Mouse (Mus musculus) lung, embryonic 16.5 days (tissue): ENCODE measurements around the gene Commd6. TPM values are rescaled to one million over a fixed set of nuclear protein-coding genes. Genes with fewer than 3 reads are reported as not detected.
"Not testable (repeated sequence)": the region's sequence is repeated elsewhere in the genome, so short reads cannot be mapped to it uniquely, and the experiment has no call there.

ENCODE experiments used
- ATAC-seq: fragments of 200-750 bp; cut with Nextera tagmentation; 2 replicates; pipeline ENCODE4 v1.8.0; 2017; ENCODE audit warnings: low read depth, mild to moderate bottlenecking, moderate library complexity
- H3K27ac ChIP-seq: fragments of 300-500 bp; sonication (generic); 2 replicates; pipeline ENCODE4 v1.5.1; 2014; ENCODE audit warnings: mild to moderate bottlenecking, control low read depth, low read length
- H3K27me3 ChIP-seq: fragments of 300-500 bp; sonication (generic); 2 replicates; pipeline ENCODE4 v1.6.1; 2014; ENCODE audit warnings: low read depth, low read length, mixed read lengths; ENCODE audit not compliant: control insufficient read depth, insufficient read depth
- H3K36me3 ChIP-seq: fragments of 300-500 bp; sonication (generic); 2 replicates; pipeline ENCODE4 v1.6.1; 2014; ENCODE audit warnings: low read length; ENCODE audit not compliant: control insufficient read depth, insufficient read depth
- H3K4me1 ChIP-seq: fragments of 300-500 bp; sonication (generic); replicated peaks from 2 replicates; pipeline ENCODE4 v1.6.1; 2014; ENCODE audit warnings: low read length, mixed read lengths; ENCODE audit not compliant: control insufficient read depth, insufficient read depth
- H3K4me2 ChIP-seq: fragments of 300-500 bp; sonication (generic); 2 replicates; pipeline ENCODE4 v1.6.1; 2014; ENCODE audit warnings: low read depth, low read length, control low read depth
- H3K4me3 ChIP-seq: fragments of 300-500 bp; sonication (generic); 2 replicates; pipeline ENCODE4 v1.5.1; 2014; ENCODE audit warnings: mild to moderate bottlenecking, low read length, control low read depth
- H3K9ac ChIP-seq: fragments of 300-500 bp; sonication (generic); 2 replicates; pipeline ENCODE4 v1.6.1; 2014; ENCODE audit warnings: low read length, control low read depth
- H3K9me3 ChIP-seq: fragments of 300-500 bp; sonication (generic); 2 replicates; pipeline ENCODE4 v1.6.1; 2016; ENCODE audit warnings: low read length; ENCODE audit not compliant: control insufficient read depth
- WGBS: fragments of 180-500 bp; shearing (Covaris S2); extraction: QIAGEN DNeasy Blood & Tissue Kit; methylation state at CpG from one replicate; pipeline ENCODE4 v1.1.7; 2014; 5-methylcytosine and 5-hydroxymethylcytosine counted together
- polyA plus RNA-seq: library from polyadenylated mRNA; unstranded; fragments of >200 nt; fragmentation: Nextera tagmentation; extraction: Ambion mirVana; gene quantifications from 2 replicates; pipeline ENCODE4 v1.2.1, GENCODE M21; 2015

The Commd6 gene
- polyA plus RNA-seq, 1 experiment from 2014 or later = 91.2 TPM

DNA sequence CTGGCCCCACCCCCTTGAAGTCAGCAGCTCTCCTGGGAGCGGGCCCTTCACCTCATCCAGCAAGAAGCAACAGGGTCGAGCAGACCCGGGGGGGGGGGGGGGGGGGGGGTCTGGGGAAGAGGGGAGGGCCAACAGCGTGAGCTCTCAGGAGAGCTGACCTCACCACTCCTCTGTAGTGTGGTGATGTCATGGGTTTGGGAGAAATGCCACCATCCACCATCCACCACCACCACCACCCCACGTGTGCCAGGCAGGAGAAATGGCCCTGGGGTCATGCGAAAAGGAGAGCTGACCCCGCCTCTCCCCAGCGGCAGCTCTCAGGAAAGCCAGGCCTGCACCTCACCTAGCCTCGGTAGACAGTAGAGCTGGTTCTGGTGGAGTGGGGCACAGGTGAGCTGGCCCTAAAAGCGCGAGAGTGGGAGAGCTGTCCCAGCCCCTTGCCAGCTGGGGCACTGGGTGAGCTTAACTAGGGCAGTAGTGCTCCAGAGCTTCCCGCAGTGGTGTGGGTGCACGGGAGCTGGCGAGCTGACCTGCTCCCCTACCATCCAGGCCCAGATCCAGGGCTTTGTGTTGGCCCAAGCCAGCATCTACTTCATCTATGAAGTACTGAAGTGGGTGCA is 43.3 kb downstream of the Commd6 start:
- Histone ChIP-seq H3K27me3 (no peaks in the 10 kb centered on the region), H3K4me3 (no peak overlapping the region), H3K4me1 (no peaks in the 10 kb centered on the region), H3K9ac (no peak overlapping the region), H3K9me3 (no peaks in the 10 kb centered on the region), H3K36me3 (no peaks in the 10 kb centered on the region), H3K27ac (no peak overlapping the region), H3K4me2 (no peak overlapping the region)
- no peak for ATAC-seq
- WGBS = 91% methylated on average over 10 of the region's 14 CpGs

DNA sequence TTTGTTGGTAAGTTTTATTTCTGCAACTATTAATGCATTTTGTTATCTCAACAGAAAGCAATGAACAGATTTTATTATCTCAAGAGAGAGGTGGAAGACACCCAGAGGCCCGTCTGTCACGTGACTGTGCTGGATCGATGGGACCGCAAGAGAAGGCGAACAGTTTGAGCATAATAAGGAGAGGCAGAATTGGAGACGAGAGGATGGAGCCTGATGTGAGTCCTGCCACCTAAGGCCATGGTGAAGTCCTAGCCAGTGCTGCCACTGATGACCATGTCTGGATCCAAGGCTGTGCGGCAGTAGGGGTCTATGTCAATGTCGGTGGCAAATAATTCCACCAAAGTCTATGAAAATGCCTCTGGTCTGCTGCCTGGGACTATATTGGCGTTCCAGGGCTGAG is 43.8 kb downstream of the Commd6 start:
- no peak overlapping the region for H3K27ac ChIP-seq
- no peak overlapping the region for H3K4me3 ChIP-seq
- H3K9me3 ChIP-seq = no peaks in the 10 kb centered on the region
- no peak overlapping the region for H3K9ac ChIP-seq
- ATAC-seq = no peak
- no peaks in the 10 kb centered on the region for H3K4me1 ChIP-seq
- no peaks in the 10 kb centered on the region for H3K27me3 ChIP-seq
- no peaks in the 10 kb centered on the region for H3K36me3 ChIP-seq
- no peak overlapping the region for H3K4me2 ChIP-seq
- 94% methylated on average over 9 of the region's 9 CpGs for whole genome bisulfite sequencing

DNA sequence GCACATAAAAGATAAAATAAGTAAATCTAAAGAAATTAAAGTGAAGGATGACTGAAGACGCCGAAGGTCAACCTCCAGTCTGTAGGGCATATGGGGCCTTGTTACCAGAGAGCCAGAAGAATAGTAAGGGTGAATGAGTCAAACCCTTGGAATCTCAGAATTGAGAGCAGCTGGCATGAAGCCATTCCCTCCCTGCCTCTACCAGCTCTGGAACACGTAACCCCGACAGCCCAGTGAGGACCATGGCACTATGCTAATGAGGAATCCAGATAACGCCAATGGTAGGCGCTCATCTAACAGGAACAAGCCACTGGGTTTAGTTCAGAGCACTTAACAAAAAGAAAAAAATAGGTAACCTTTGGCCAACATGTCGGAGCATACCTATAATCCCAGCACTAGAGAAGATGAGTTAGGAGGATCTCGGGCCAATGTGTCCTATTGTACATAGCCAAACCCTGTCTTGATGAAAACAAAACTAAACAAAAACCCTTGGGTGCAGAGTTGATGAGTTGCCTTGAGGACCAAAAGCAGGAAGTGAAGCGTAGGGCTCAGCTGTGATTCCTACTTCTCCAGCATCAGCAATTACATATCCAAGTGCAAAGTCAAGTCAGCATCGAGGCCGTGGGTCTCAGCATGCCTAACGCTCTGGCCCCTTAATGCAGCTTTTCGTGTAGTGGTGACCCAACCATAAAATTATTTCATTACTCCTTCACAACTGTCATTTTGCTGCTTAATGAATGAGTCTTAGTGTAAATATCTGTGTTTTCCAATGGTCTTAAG is 45.0 kb downstream of the Commd6 start:
- Histone ChIP-seq H3K27ac (no peak overlapping the region), H3K9me3 (no peaks in the 10 kb centered on the region), H3K36me3 (no peaks in the 10 kb centered on the region), H3K9ac (no peak overlapping the region), H3K27me3 (no peaks in the 10 kb centered on the region), H3K4me2 (no peak overlapping the region), H3K4me1 (no peaks in the 10 kb centered on the region), H3K4me3 (no peak overlapping the region)
- no peak for ATAC-seq
- 86% methylated on average over 13 of the region's 13 CpGs for WGBS

DNA sequence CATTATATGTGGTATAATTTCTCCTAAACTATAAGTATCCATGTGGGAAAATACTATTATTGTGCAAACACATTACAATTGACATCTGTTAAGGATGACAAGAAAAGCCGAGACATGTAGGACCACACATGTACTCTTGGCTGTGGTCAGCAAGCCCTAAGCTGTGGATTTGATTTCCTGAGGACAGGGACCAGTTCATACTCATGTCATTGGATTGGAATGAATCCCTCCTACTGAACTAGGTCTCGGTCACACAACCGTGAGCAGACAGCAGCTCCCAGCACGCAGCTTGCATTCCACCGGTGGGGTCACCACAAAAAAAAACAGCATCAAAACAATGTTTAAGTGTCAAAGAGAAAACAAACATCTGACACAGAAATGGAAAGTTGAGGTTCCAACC is 46.5 kb downstream of the Commd6 start:
- no peaks in the 10 kb centered on the region for H3K27me3 ChIP-seq

DNA sequence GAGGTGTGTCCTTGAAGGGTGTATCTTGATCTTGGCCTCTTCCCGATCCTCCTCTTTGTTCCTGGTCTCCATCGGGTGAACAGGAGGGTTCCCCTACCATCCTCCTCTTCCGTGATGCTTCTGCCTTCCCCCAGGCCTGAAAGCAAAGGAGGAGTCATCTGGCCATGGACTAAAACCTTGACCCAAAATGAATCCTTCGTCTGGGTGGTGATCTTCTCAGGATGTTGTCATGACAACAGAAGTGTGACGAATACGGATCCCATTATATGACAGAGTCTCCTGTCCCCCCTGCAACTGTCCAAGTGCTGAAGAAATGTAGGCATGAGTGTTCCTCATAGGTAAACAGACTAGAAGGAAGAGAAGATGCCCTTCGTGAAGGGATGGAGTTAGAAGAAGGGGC is 47.1 kb downstream of the Commd6 start:
- ATAC-seq = no peak
- 84% methylated on average over 7 of the region's 7 CpGs for WGBS
- H3K27ac ChIP-seq = no peak overlapping the region
- no peak overlapping the region for H3K4me2 ChIP-seq
- H3K27me3 ChIP-seq = no peaks in the 10 kb centered on the region
- H3K36me3 ChIP-seq = no peaks in the 10 kb centered on the region
- H3K4me1 ChIP-seq = no peaks in the 10 kb centered on the region
- H3K9ac ChIP-seq = no peak overlapping the region
- H3K9me3 ChIP-seq = 0 out of 2 replicates have a peak, but pooled peaks cover 2% of the 10 kb centered on the region
- H3K4me3 ChIP-seq = no peak overlapping the region

More for the DNA sequence above, 46.5 kb downstream of the Commd6 start:
- Histone ChIP-seq H3K4me2 (no peak overlapping the region), H3K9ac (no peak overlapping the region), H3K4me3 (no peak overlapping the region), H3K36me3 (no peaks in the 10 kb centered on the region), H3K27ac (no peak overlapping the region), H3K9me3 (0 out of 2 replicates have a peak, but pooled peaks cover 2% of the 10 kb centered on the region), H3K4me1 (no peaks in the 10 kb centered on the region)
- no peak for ATAC-seq
- 61% methylated on average over 5 of the region's 5 CpGs for WGBS

DNA sequence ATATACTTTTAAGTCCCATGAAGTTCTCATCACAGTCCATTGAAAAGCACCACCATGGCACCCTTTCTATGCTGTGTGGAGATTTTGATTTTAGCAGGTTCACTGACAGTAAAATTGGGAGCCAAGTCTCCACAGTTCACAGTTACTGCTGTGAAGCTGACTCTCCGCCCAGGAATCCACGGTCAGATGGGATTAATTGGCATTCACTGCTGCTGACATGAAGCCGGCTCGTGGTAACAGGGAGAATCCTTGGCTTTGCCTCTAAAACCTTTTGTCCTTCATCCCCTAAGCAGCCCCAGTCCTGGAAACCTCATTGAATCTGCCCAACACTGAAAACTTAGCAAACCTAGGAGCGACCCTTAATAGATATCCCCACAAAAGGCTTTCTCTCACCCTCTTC is 49.4 kb downstream of the Commd6 start:
- Histone ChIP-seq H3K9me3 (0 out of 2 replicates have a peak, but pooled peaks cover 2% of the 10 kb centered on the region), H3K4me1 (0 out of 2 replicates have a peak, but pooled peaks cover 2% of the 10 kb centered on the region), H3K36me3 (no peaks in the 10 kb centered on the region), H3K27me3 (no peaks in the 10 kb centered on the region), H3K27ac (no peak overlapping the region), H3K4me2 (no peak overlapping the region), H3K4me3 (no peak overlapping the region), H3K9ac (no peak overlapping the region)
- no peak for ATAC-seq
- WGBS = 76% methylated on average over 5 of the region's 5 CpGs

DNA sequence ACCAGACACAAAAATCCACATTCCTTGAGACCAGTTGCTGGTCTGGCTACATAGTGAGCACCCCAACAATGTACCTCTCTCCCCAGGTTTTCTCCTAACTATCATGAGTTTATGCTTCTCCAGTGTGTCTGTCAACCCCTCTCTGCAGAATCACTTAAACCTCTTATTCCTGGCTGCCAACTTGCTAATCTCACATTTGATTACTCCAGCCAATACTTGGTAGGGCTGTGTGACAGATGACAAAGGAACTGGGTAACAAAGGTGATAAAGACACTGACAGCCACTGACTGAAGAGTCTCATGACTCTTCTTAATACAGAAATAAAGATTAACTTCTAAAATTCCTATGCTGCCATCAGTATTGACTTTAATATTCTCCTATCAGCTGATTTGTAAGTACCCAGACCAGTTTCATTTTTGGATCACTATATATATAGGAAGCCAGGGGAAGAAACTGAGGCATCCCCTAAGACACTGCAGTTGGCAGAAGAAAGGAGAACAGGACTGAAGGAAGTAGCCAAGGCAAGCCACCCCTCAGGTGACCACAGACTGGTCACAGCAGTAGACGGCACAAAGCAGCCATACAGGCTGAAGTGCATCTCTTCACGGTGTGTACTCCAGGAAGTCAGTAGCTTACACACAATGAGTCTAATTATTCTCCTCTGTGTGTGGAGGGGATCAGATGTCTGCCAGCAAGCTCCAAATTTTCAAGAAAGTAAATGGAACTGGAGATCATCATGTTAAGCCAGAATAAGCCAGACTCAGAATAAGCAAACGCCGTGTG is 52.1 kb downstream of the Commd6 start:
- H3K9ac ChIP-seq, H3K27me3 ChIP-seq, H3K4me3 ChIP-seq, H3K36me3 ChIP-seq, H3K4me1 ChIP-seq, H3K9me3 ChIP-seq, H3K4me2 ChIP-seq, H3K27ac ChIP-seq: not testable (repeated sequence)
- 62% methylated on average over 2 of the region's 4 CpGs for WGBS
- peak; percentile 61; the same call in 1 of the 2 replicates for ATAC-seq

DNA sequence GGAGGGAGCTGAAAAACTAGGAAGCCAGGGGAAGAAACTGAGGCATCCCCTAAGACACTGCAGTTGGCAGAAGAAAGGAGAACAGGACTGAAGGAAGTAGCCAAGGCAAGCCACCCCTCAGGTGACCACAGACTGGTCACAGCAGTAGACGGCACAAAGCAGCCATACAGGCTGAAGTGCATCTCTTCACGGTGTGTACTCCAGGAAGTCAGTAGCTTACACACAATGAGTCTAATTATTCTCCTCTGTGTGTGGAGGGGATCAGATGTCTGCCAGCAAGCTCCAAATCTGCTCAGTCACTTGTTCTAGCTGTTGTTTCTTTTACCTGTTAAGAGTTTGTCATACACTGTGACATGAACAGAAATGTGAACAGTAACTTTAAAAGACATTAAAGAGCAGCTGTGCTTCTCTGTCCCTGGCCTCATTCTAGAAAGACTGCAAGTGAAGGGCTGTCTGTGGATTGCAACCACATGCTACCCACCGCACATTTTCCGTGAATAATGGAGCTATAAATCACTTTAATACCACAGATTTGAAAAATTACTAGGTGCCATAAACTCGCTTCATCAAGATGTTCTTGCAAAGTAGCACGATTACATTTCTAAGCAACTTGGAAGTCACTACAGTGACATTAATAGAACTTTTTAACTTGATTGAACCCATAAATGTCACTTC is 53.0 kb downstream of the Commd6 start:
- not testable (repeated sequence) for H3K36me3 ChIP-seq, H3K27me3 ChIP-seq, H3K4me2 ChIP-seq, H3K4me3 ChIP-seq, H3K27ac ChIP-seq, H3K9me3 ChIP-seq, H3K9ac ChIP-seq, H3K4me1 ChIP-seq
- WGBS = 52% methylated on average over 4 of the region's 6 CpGs
- ATAC-seq = peak; percentile 67

DNA sequence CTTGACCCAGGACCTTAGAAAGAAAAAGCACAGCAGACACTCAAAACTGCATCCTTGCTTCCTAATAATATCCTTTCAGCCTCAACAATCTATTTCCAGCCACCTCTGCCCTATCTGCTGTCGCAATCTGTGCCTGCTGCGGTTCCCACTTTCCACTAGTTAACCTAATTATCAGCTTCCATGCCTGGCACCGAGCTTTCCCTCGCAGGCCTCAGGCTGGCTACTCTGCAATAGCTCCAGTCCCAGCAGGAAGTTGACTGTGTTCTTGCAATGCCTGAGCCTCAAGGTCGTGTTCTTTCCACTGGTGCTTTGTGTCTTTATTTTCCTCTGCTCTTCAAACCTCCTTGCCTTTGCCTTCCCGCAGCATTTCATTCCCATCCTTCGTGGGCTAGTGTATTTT is 54.4 kb downstream of the Commd6 start:
- Histone ChIP-seq H3K27ac (no peak overlapping the region), H3K4me1 (0 out of 2 replicates have a peak, but pooled peaks cover 2% of the 10 kb centered on the region), H3K9ac (no peak overlapping the region), H3K4me2 (no peak overlapping the region), H3K27me3 (no peaks in the 10 kb centered on the region), H3K9me3 (0 out of 2 replicates have a peak, but pooled peaks cover 2% of the 10 kb centered on the region), H3K4me3 (no peak overlapping the region), H3K36me3 (no peaks in the 10 kb centered on the region)
- no peak for ATAC-seq
- WGBS = 68% methylated on average over 7 of the region's 7 CpGs
